Mouse (Mus musculus): Measurements from ENCODE around the gene Neurog3.
A peak's percentile ranks its signal among the peaks of the same experiment; 100 is the strongest.

Gene Neurog3

DNA sequence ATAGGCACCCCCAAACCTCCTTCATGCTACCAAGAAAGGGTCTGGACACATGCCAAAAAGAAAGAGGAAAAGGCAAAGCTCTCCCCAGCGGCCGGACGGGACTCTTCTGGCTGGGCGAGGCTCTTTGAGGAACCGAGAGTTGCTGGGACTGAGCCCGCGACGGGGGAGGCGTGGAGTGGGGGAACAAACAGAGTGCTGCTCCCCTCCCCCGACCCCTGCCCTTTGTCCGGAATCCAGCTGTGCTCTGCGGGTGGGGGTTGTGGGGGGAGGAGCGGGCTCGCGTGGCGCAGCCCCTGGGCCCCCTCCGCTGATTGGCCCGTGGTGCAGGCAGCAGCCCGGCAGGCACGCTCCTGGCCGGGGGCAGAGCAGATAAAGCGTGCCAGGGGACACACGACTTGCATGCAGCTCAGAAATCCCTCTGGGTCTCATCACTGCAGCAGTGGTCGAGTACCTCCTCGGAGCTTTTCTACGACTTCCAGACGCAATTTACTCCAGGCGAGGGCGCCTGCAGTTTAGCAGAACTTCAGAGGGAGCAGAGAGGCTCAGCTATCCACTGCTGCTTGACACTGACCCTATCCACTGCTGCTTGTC, at the start of gene Neurog3:
TSS of gene Neurog3 (plus strand) at position 400 of the 591 bp plus-strand sequence.
- DNase-seq, result no peak

DNA sequence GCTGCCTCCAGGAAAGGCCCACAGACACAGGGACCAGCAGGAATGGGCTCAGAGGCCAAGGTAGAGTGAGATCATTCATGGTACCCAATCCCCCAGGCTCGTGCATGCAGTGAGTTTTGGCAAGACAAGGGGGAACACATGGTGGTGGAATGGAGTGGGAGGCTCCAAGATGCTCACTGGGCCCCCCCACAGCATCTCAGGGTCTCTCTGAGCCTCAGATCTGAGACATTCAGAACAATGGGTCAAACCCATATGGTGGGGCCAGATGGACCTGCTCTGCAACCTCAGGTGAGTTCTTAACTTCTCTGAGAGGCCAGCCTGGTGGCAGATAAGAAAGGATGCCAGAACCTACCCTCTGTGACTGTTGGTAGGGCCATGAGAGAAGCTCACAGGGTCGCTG, 46.8 kb upstream of the Neurog3 start:
- DNase-seq, result no peak

DNA sequence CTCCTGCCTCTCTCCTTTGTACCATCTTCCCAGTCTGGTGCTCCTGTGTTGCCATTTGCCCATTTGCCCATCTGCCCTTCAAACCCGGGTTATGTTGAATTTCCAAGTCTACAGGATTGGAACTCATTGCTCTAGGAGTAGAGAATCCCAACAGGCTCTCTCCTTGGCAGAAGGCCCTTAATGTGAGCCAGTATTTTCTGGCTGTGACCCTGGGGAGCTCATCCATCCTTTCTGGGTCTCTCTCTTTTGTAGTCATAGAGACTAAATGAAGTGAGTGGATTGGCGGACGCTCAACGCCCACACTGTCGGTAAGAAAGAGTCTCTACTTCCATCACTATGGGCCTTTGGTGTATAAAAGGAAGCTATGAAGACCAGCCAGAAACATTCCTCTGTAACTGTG, 46.1 kb upstream of the Neurog3 start:
- no peak for DNase-seq

- DNase-seq, result no peak
These were observed 44.5 kb upstream of the Neurog3 start for GRCm38 (mm10) chr10:62088411-62088810.

GRCm38 (mm10) chr10:62089071-62089470, 43.8 kb upstream of the Neurog3 start:
- no peak for DNase-seq

- DNase-seq, result peak; percentile 51
These were observed 43.4 kb upstream of the Neurog3 start for GRCm38 (mm10) chr10:62089486-62089885.

GRCm38 (mm10) chr10:62093903-62094302, 39.0 kb upstream of the Neurog3 start:
- DNase-seq, result no peak

- DNase-seq, result peak; percentile 33
These were observed 38.5 kb upstream of the Neurog3 start for GRCm38 (mm10) chr10:62094401-62094800.

DNA sequence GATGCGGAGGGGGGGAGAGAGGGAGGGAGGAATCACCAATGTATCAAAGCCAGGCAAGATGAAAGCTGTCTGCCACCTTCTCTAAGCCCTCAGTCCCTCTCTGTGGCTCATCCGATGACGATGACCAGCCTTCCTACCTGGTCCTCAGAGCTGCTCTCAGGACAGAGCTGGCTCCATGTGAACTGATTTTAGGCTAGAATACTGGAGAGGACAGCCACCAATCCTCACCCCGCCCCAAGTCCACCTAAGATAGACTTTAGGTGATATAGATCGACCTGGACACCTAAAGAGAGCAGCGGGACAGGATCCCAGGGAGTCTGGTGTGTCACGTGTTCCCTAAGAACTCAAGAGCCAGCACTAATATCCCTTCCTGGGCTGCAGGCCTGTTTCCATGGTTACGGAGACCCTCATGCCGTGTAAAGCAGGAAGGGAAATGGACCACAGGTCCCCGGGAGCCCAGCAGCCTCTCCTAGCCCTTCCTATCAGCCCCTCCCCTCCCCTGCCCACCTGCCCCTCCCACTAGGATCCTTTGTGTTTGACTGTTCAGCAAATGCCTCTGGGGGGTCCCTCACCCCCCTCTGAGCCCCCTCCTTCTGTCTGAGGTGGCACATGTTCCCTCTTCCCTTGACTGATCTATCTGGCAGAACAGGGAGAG, 33.0 kb upstream of the Neurog3 start:
- no peak for DNase-seq

DNA sequence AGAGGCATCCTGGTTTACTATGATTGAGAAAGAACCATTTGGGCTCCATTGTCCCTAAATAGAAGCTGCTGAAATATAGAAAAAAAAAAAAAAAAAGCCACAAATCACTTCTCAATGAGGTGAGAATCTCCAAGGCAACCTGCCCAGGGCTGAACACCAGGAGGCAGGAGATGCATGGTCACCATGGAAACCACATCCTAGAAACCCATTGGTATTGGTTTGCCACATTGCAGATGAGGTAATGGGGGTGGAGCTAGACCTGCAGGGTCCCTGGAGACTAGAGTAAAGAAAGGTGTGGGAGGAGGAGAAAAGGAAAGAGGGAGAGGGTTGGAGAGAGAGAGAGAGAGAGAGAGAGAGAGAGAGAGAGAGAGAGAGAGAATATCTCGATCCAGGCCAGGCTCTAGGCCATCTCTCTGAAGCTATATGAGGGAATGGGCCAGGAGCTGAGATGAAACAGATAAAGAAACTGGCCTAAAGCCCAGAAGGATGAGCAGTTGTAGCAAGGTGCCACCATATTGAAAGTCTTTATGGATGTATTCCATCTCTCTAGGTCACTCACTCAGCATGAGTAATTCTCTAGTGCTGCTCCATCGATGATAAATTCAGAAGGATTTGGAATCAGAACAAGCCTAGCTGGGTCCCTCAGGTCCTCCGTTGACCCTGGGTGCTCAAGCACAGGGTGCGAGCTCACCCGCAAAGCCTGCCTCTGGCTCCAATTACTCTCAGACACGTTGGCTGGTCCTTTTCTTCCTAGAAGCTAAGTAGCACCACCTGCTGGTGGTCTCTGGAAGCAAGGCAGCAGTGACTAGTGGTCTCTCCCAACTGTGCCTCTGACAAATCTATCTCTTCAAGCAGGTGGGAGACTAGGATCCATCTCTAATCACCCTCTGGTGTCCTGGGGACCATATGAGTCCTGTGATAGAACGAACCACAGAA, 31.1 kb upstream of the Neurog3 start:
- DNase-seq, result peak; percentile 72

- peak; percentile 64 for DNase-seq
These were observed 27.9 kb upstream of the Neurog3 start for GRCm38 (mm10) chr10:62104835-62105576.

GRCm38 (mm10) chr10:62107048-62107447, 25.8 kb upstream of the Neurog3 start:
- no peak for DNase-seq

DNA sequence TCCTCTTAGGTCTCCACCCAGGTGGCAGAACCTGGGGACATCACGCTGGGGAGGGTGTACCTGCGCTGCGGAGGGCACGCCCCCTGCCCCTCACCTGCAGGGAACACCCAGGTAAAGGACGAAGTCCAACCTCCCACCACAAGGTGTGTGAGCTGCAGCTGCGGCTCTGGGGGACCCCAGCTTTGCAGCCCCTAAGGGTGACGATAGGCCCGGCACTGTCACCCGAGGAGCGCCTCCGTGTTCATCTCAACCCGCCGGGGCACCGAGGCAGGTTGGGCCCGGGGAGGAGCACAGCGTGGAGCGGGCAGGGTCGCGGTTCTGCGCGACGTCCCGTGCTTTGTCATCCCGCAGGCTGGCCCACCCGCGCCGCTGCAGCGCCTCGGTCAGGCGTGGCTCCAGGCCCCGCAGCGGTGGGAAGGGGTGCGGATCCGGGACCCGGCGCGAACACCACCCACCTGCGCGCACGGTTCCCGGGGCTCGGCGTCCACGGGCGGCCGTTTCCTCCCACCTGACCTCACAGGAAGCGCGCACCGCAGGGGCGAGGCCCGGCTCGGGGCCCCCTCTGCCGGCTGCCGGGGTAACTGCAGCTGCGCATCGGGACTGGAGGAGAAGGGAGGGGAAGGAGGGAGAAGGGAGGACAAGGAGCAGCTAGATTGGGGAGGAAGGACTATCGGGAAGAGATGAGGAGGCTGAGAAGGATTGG, 22.2 kb upstream of the Neurog3 start:
- peak; percentile 86 for DNase-seq

- no peak for DNase-seq
These were observed 21.7 kb upstream of the Neurog3 start for GRCm38 (mm10) chr10:62111207-62111576.

DNA sequence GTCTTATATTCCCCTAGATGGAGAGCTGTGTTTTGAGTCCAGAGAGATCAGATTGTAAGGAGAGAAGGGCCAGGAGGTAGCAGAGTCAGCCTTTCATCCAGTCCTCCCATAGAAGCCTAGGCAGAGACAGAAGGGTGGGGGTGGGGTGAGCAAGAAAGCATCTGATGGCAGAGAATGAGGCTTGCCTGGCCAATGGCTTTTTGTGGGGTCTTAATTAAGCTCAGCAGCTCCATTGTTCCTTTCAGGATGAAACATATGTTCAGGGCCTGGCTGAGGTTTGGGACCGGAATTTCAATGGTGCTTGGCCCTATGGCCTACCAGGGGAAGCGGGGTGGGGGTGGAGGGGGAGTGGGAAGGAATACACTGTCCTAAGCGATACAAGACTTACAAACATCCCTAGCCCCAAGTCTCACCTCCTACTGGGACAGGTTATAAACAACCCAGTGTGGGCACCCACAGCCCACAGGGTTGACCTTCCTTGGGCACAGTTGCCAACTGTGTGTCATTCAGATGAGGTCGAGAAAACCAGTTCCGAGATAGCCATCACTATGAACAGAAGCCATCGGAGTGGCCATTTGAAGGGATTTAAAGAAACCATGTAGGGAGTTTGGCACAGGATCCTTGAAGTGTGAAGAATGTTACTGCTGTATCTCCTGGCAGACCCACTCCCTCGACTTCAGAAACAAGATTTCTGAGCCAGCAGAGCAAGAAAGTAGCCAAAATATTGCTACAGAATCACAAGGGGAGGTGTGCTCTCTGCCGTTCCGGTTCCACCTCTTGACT, 18.8 kb upstream of the Neurog3 start:
- no peak for DNase-seq

- DNase-seq, result no peak
These were observed 5.8 kb upstream of the Neurog3 start for GRCm38 (mm10) chr10:62127137-62127536.

DNA sequence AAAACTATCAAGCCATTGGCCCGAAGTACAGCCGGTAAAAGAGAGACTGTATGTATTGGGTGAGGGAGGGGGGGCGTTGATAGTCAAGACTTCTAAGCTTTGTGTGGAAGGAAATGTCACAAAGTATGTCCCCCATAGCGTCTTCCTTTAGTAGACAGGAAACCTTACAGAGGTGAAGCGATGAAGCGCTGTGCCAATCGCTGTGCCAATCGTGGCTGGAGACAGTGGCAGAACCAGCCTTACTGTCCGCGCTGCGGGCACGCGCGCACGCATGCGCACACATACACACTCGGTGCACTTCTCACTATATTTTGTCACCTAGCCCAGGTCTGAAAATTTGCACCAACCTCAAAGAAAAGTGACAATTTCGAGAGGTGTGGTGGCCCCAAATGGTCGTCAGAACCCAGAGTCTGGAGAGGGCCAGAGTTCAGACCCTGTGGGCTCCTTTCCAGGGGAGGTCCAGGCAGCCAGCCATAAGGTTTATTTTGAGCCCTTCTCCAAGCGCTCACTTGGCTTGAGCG, 5.1 kb upstream of the Neurog3 start:
- DNase-seq, result no peak

GRCm38 (mm10) chr10:62128316-62128951, 4.5 kb upstream of the Neurog3 start:
- no peak for DNase-seq

- DNase-seq, result no peak
These were observed 3.0 kb downstream of the Neurog3 start for GRCm38 (mm10) chr10:62135696-62136470.

DNA sequence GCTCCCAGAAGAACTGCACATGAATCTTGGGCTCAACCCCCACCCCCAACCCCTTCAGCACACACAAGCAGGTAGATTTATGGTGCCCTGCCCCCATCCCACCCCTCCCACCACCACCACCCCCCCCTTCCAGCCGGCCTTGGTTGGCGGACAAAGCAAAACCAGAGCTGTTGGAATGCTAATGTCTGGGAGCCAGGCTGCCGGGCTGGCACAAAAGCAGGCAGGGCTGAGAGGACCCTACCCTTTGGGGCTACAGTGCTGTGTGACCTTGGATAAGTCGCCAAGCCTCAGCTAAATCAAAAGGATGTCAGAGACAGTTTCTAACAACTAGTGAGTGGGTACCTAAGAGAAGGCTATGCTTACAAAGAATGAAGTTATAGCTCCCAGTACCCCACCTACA, 4.3 kb downstream of the Neurog3 start:
- DNase-seq, result no peak

Measured in kidney, adult 9 months (tissue).